Mouse (Mus musculus): Measurements from ENCODE around the gene Atad1. TPM values are rescaled to one million over a fixed set of nuclear protein-coding genes. Genes with fewer than 3 reads are reported as not detected.

The Atad1 gene
- polyA plus RNA-seq, 1 experiment, result 14.8 TPM

GRCm38 (mm10) chr19:32711761-32712541, 27.6 kb downstream of the Atad1 start:
- peak; percentile 99 for TF ChIP-seq POLR2AphosphoS2 (IDR thresholded peaks at IDR 0.05; ENCODE audit: insufficient read length, low read depth)
- peak; percentile 19 for TF ChIP-seq REST (IDR thresholded peaks at IDR 0.05; ENCODE audit: insufficient read depth, insufficient read length)
- TF ChIP-seq USF1 (IDR thresholded peaks at IDR 0.05; ENCODE audit: low read depth), result no peak
- no peak for TF ChIP-seq MAX (IDR thresholded peaks at IDR 0.05; ENCODE audit: low read depth)
- TF ChIP-seq TCF3 (IDR thresholded peaks at IDR 0.05; ENCODE audit: insufficient read length, low read depth), result no peak
- TF ChIP-seq POLR2A (IDR thresholded peaks at IDR 0.05; ENCODE audit: insufficient read length, low read depth), result peak; percentile 98
- no peak for TF ChIP-seq MYOG (IDR thresholded peaks at IDR 0.05; ENCODE audit: control insufficient read depth in 1 of 3, insufficient read depth in 1 of 3, insufficient read length in 2 of 3, low read depth in 2 of 3)
- no peak for TF ChIP-seq SRF (IDR thresholded peaks at IDR 0.05; ENCODE audit: control insufficient read depth, insufficient read length, low read depth)
- peak overlapping the region; percentile 91 for H3K4me2 ChIP-seq (ENCODE audit: low read depth)
- H3ac ChIP-seq (ENCODE audit: control insufficient read depth, insufficient read length), result peak overlapping the region; percentile 13
- H3K36me3 ChIP-seq (ENCODE audit: control insufficient read depth, insufficient read depth), result peaks cover 4% of the 10 kb centered on the region
- H3K27me3 ChIP-seq (ENCODE audit: control insufficient read depth, insufficient read depth, insufficient read length), result no peaks in the 10 kb centered on the region
- H3K4me3 ChIP-seq, result peak overlapping the region; percentile 85
- peaks cover 45% of the 10 kb centered on the region for H3K79me2 ChIP-seq (ENCODE audit: control insufficient read depth, insufficient read depth)

GRCm38 (mm10) chr19:32710288-32710687, 29.3 kb downstream of the Atad1 start:
- no peak for TF ChIP-seq TCF3 (IDR thresholded peaks at IDR 0.05; ENCODE audit: insufficient read length, low read depth)
- no peak for TF ChIP-seq TCF12 (IDR thresholded peaks at IDR 0.05; ENCODE audit: insufficient read depth, poor library complexity, severe bottlenecking)
- no peak for TF ChIP-seq E2F4 (IDR thresholded peaks at IDR 0.05; ENCODE audit: insufficient read depth)
- no peak for TF ChIP-seq POLR2A (IDR thresholded peaks at IDR 0.05; ENCODE audit: insufficient read length, low read depth)
- Histone ChIP-seq H3K4me3 (no peak overlapping the region), H3K79me2 (ENCODE audit: control insufficient read depth, insufficient read depth) (peaks cover 49% of the 10 kb centered on the region), H3K36me3 (ENCODE audit: control insufficient read depth, insufficient read depth) (peaks cover 11% of the 10 kb centered on the region), H3K27me3 (ENCODE audit: control insufficient read depth, insufficient read depth, insufficient read length) (no peaks in the 10 kb centered on the region), H3K4me2 (ENCODE audit: low read depth) (peak overlapping the region; percentile 85), H3ac (ENCODE audit: control insufficient read depth, insufficient read length) (no peak overlapping the region)

DNA sequence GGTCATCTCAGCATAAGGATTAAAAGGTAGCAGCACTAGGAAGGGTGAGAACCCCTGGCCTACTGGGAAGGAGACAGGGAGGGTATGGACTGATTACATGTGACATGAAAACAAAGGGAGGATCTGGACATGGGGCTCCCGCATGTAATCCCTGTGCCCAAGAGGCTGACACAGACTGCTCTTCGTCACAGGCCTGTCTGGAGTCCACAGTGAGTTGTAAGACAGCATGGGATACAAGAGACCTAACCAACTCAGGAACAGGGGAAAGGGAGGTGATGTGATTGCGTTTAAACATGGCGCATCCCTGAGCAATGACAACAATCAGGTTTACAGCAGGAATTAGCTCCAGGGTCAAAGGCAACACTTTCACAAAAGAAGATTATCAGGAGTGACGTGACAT, 30.6 kb downstream of the Atad1 start:
- Histone ChIP-seq H3K4me3 (no peak overlapping the region), H3K36me3 (ENCODE audit: control insufficient read depth, insufficient read depth) (peaks cover 14% of the 10 kb centered on the region), H3K79me2 (ENCODE audit: control insufficient read depth, insufficient read depth) (peaks cover 49% of the 10 kb centered on the region), H3K27me3 (ENCODE audit: control insufficient read depth, insufficient read depth, insufficient read length) (no peaks in the 10 kb centered on the region), H3K4me2 (ENCODE audit: low read depth) (no peak overlapping the region), H3ac (ENCODE audit: control insufficient read depth, insufficient read length) (no peak overlapping the region)
- no peak for TF ChIP-seq MYOG (IDR thresholded peaks at IDR 0.05; ENCODE audit: control insufficient read depth in 1 of 3, insufficient read depth in 1 of 3, insufficient read length in 2 of 3, low read depth in 2 of 3)
- no peak for TF ChIP-seq CEBPB (IDR thresholded peaks at IDR 0.05; ENCODE audit: insufficient read depth, poor library complexity, severe bottlenecking)
- no peak for TF ChIP-seq POLR2A (IDR thresholded peaks at IDR 0.05; ENCODE audit: insufficient read length, low read depth)
- no peak for TF ChIP-seq TCF3 (IDR thresholded peaks at IDR 0.05; ENCODE audit: insufficient read length, low read depth)
- TF ChIP-seq TCF12 (IDR thresholded peaks at IDR 0.05; ENCODE audit: insufficient read depth, poor library complexity, severe bottlenecking), result no peak
- no peak for TF ChIP-seq USF1 (IDR thresholded peaks at IDR 0.05; ENCODE audit: low read depth)
- TF ChIP-seq MAX (IDR thresholded peaks at IDR 0.05; ENCODE audit: low read depth), result no peak
- TF ChIP-seq SRF (IDR thresholded peaks at IDR 0.05; ENCODE audit: control insufficient read depth, insufficient read length, low read depth), result no peak
- TF ChIP-seq E2F4 (IDR thresholded peaks at IDR 0.05; ENCODE audit: insufficient read depth), result no peak
- no peak for TF ChIP-seq REST (IDR thresholded peaks at IDR 0.05; ENCODE audit: insufficient read depth, insufficient read length)
- TF ChIP-seq MYOD1 (IDR thresholded peaks at IDR 0.05; ENCODE audit: control insufficient read depth in 1 of 3, insufficient read length in 2 of 3, low read depth in 2 of 3), result no peak

- TF ChIP-seq MYOD1 (IDR thresholded peaks at IDR 0.05; ENCODE audit: control insufficient read depth in 1 of 3, insufficient read length in 2 of 3, low read depth in 2 of 3), result peak in 1 of 3 experiments; percentile 18
- no peak for TF ChIP-seq REST (IDR thresholded peaks at IDR 0.05; ENCODE audit: insufficient read depth, insufficient read length)
- Histone ChIP-seq H3ac (ENCODE audit: control insufficient read depth, insufficient read length) (no peak overlapping the region), H3K4me3 (no peak overlapping the region), H3K36me3 (ENCODE audit: control insufficient read depth, insufficient read depth) (peaks cover 36% of the 10 kb centered on the region), H3K27me3 (ENCODE audit: control insufficient read depth, insufficient read depth, insufficient read length) (no peaks in the 10 kb centered on the region), H3K79me2 (ENCODE audit: control insufficient read depth, insufficient read depth) (peaks cover 6% of the 10 kb centered on the region), H3K4me2 (ENCODE audit: low read depth) (no peak overlapping the region)
Observed at GRCm38 (mm10) chr19:32702191-32702590, 37.4 kb downstream of the Atad1 start.

- no peak for TF ChIP-seq CEBPB (IDR thresholded peaks at IDR 0.05; ENCODE audit: insufficient read depth, poor library complexity, severe bottlenecking)
- TF ChIP-seq MAX (IDR thresholded peaks at IDR 0.05; ENCODE audit: low read depth), result no peak
- TF ChIP-seq POLR2A (IDR thresholded peaks at IDR 0.05; ENCODE audit: insufficient read length, low read depth), result no peak
- no peak for TF ChIP-seq REST (IDR thresholded peaks at IDR 0.05; ENCODE audit: insufficient read depth, insufficient read length)
- TF ChIP-seq MYOG (IDR thresholded peaks at IDR 0.05; ENCODE audit: control insufficient read depth in 1 of 3, insufficient read depth in 1 of 3, insufficient read length in 2 of 3, low read depth in 2 of 3), result no peak
- TF ChIP-seq E2F4 (IDR thresholded peaks at IDR 0.05; ENCODE audit: insufficient read depth), result no peak
- no peak for TF ChIP-seq TCF12 (IDR thresholded peaks at IDR 0.05; ENCODE audit: insufficient read depth, poor library complexity, severe bottlenecking)
- TF ChIP-seq MYOD1 (IDR thresholded peaks at IDR 0.05; ENCODE audit: control insufficient read depth in 1 of 3, insufficient read length in 2 of 3, low read depth in 2 of 3), result no peak
- no peak for TF ChIP-seq TCF3 (IDR thresholded peaks at IDR 0.05; ENCODE audit: insufficient read length, low read depth)
- no peak for TF ChIP-seq USF1 (IDR thresholded peaks at IDR 0.05; ENCODE audit: low read depth)
- no peak for TF ChIP-seq POLR2AphosphoS2 (IDR thresholded peaks at IDR 0.05; ENCODE audit: insufficient read length, low read depth)
- TF ChIP-seq SRF (IDR thresholded peaks at IDR 0.05; ENCODE audit: control insufficient read depth, insufficient read length, low read depth), result no peak
- H3K79me2 ChIP-seq (ENCODE audit: control insufficient read depth, insufficient read depth), result no peaks in the 10 kb centered on the region
- no peaks in the 10 kb centered on the region for H3K27me3 ChIP-seq (ENCODE audit: control insufficient read depth, insufficient read depth, insufficient read length)
- no peak overlapping the region for H3K4me3 ChIP-seq
- no peak overlapping the region for H3ac ChIP-seq (ENCODE audit: control insufficient read depth, insufficient read length)
- no peak overlapping the region for H3K4me2 ChIP-seq (ENCODE audit: low read depth)
- H3K36me3 ChIP-seq (ENCODE audit: control insufficient read depth, insufficient read depth), result peaks cover 51% of the 10 kb centered on the region
Observed at GRCm38 (mm10) chr19:32696674-32697073, 42.9 kb downstream of the Atad1 start.

Data from myocyte (in vitro differentiated cells).